Mouse (Mus musculus): ENCODE measurements at regions not wholly inside any gene's neighbourhood (a gene's known extent, or its start where the extent isn't known, plus 50 kb on each side); places are given as distances from the start of the nearest gene placed in this dataset.

- WGBS: 44% methylated on average over 2 of the region's 2 CpGs
- Histone ChIP-seq H3K9me3 (ENCODE audit: control insufficient read depth, low read length) (no peaks in the 10 kb centered on the region), H3K4me2 (ENCODE audit: low read depth, low read length) (no peak overlapping the region), H3K27ac (ENCODE audit: low read length) (no peak overlapping the region), H3K4me1 (replicated peaks; ENCODE audit: control insufficient read depth, insufficient read depth, low read length) (no peaks in the 10 kb centered on the region), H3K27me3 (ENCODE audit: control insufficient read depth, insufficient read depth, low read depth, low read length) (no peaks in the 10 kb centered on the region), H3K36me3 (ENCODE audit: control insufficient read depth, insufficient read depth, low read length) (no peaks in the 10 kb centered on the region), H3K4me3 (ENCODE audit: low read length) (no peak overlapping the region), H3K9ac (ENCODE audit: low read length) (no peak overlapping the region)
- ATAC-seq (ENCODE audit: low read depth): no peak
Observed at GRCm38 (mm10) chr5:112171325-112171724, 81.0 kb downstream of the Cryba4 start.

GRCm38 (mm10) chr5:112179213-112180057 lies 72.9 kb downstream of the Cryba4 start:
- Histone ChIP-seq H3K4me3 (ENCODE audit: low read length) (peak overlapping the region; percentile 37), H3K4me1 (replicated peaks; ENCODE audit: control insufficient read depth, insufficient read depth, low read length) (no peaks in the 10 kb centered on the region), H3K9me3 (ENCODE audit: control insufficient read depth, low read length) (no peaks in the 10 kb centered on the region), H3K9ac (ENCODE audit: low read length) (no peak overlapping the region), H3K36me3 (ENCODE audit: control insufficient read depth, insufficient read depth, low read length) (no peaks in the 10 kb centered on the region), H3K27me3 (ENCODE audit: control insufficient read depth, insufficient read depth, low read depth, low read length) (no peaks in the 10 kb centered on the region), H3K4me2 (ENCODE audit: low read depth, low read length) (peak overlapping the region; percentile 43), H3K27ac (ENCODE audit: low read length) (no peak overlapping the region)
- peak; percentile 34; the same call in 1 of the 2 replicates for ATAC-seq (ENCODE audit: low read depth)
- WGBS: 13% methylated on average over 25 of the region's 25 CpGs

- Histone ChIP-seq H3K36me3 (ENCODE audit: control insufficient read depth, insufficient read depth, low read length) (no peaks in the 10 kb centered on the region), H3K27me3 (ENCODE audit: control insufficient read depth, insufficient read depth, low read depth, low read length) (no peaks in the 10 kb centered on the region), H3K4me3 (ENCODE audit: low read length) (no peak overlapping the region), H3K27ac (ENCODE audit: low read length) (no peak overlapping the region), H3K4me1 (replicated peaks; ENCODE audit: control insufficient read depth, insufficient read depth, low read length) (no peaks in the 10 kb centered on the region), H3K9me3 (ENCODE audit: control insufficient read depth, low read length) (no peaks in the 10 kb centered on the region), H3K4me2 (ENCODE audit: low read depth, low read length) (no peak overlapping the region), H3K9ac (ENCODE audit: low read length) (no peak overlapping the region)
- no peak for ATAC-seq (ENCODE audit: low read depth)
- WGBS: 40% methylated on average over 8 of the region's 8 CpGs
Observed at GRCm38 (mm10) chr5:112182775-112183174, 69.5 kb downstream of the Cryba4 start.

- no peak overlapping the region for H3K27ac ChIP-seq (ENCODE audit: low read length)
- H3K4me1 ChIP-seq (replicated peaks; ENCODE audit: control insufficient read depth, insufficient read depth, low read length): no peaks in the 10 kb centered on the region
- H3K4me3 ChIP-seq (ENCODE audit: low read length): no peak overlapping the region
- WGBS: 58% methylated on average over 6 of the region's 6 CpGs
- H3K9ac ChIP-seq (ENCODE audit: low read length): no peak overlapping the region
- no peak for ATAC-seq (ENCODE audit: low read depth)
- no peaks in the 10 kb centered on the region for H3K9me3 ChIP-seq (ENCODE audit: control insufficient read depth, low read length)
- no peaks in the 10 kb centered on the region for H3K27me3 ChIP-seq (ENCODE audit: control insufficient read depth, insufficient read depth, low read depth, low read length)
- H3K36me3 ChIP-seq (ENCODE audit: control insufficient read depth, insufficient read depth, low read length): no peaks in the 10 kb centered on the region
- H3K4me2 ChIP-seq (ENCODE audit: low read depth, low read length): no peak overlapping the region
Observed at GRCm38 (mm10) chr5:112195667-112196066, 56.7 kb downstream of the Cryba4 start.

Measured in lung, embryonic 16.5 days (tissue).